Mouse (Mus musculus) v-Abl transformed pro-B cells (cell line): ENCODE results near the gene Urad.

Experiments
- in situ Hi-C, 2 experiments: fragments of 400-800 bp; cut with MboI; formaldehyde crosslinking; loops; one replicate each; pipeline ENCODE4 v1.15.1; 2025; ENCODE audit not compliant: unreplicated experiment in 2 of 2

The Urad gene

GRCm38 (mm10) chr5:147322183-147322582 is at the start of gene Urad:
Gene Urad, minus strand, starts transcription at chr5:147322440.
- in situ Hi-C loops, result loop anchor here (5.0 to 25.0 kb wide), 5 partner anchors 415 to 1135 kb away; partner anchors contain the start of genes 1700001J03Rik (in 2 of the 2) and Gm3415 (in 1 of the 2)

- in situ Hi-C loops, result no loop called here
Measured at GRCm38 (mm10) chr5:147370276-147370675, 48.0 kb upstream of the Urad start.

GRCm38 (mm10) chr5:147368221-147368620 is 46.0 kb upstream of the Urad start:
- in situ Hi-C loops, result loop anchor here (5.0 kb wide), 2 partner anchors 34 to 36 kb away; partner anchors contain the start of gene Flt3 (in 1 of the 2)

GRCm38 (mm10) chr5:147365995-147366765 is 43.9 kb upstream of the Urad start:
- in situ Hi-C loops, result loop anchor here (5.0 kb wide), 2 partner anchors 34 to 36 kb away; partner anchors contain the start of gene Flt3 (in 1 of the 2)

GRCm38 (mm10) chr5:147363054-147363453 is 40.8 kb upstream of the Urad start:
- in situ Hi-C loops, result loop anchor here in 1 of 2 experiments (5.0 kb wide), 1 partner anchor 36 kb away; no protein-coding TSS in a partner anchor

GRCm38 (mm10) chr5:147358481-147358880 is 36.2 kb upstream of the Urad start:
- in situ Hi-C loops, result no loop called here

GRCm38 (mm10) chr5:147357536-147357935 is 35.3 kb upstream of the Urad start:
- in situ Hi-C loops, result no loop called here

- in situ Hi-C loops, result no loop called here
Measured at GRCm38 (mm10) chr5:147356260-147357055, 34.2 kb upstream of the Urad start.

GRCm38 (mm10) chr5:147355788-147356187 is 33.5 kb upstream of the Urad start:
- in situ Hi-C loops, result no loop called here

- in situ Hi-C loops, result no loop called here
Measured at GRCm38 (mm10) chr5:147354985-147355384, 32.7 kb upstream of the Urad start.

GRCm38 (mm10) chr5:147354161-147354780 is 32.0 kb upstream of the Urad start:
- in situ Hi-C loops, result no loop called here

- in situ Hi-C loops, result no loop called here
Measured at GRCm38 (mm10) chr5:147351931-147352330, 29.7 kb upstream of the Urad start.

GRCm38 (mm10) chr5:147345981-147346380 is 23.7 kb upstream of the Urad start:
- in situ Hi-C loops, result loop anchor here in 1 of 2 experiments (10.0 kb wide), 1 partner anchor 1209 kb away; the partner anchor contains the start of gene Ubl3

- in situ Hi-C loops, result loop anchor here in 1 of 2 experiments (10.0 kb wide), 1 partner anchor 1211 kb away; the partner anchor contains the start of gene Ubl3
Measured at GRCm38 (mm10) chr5:147343904-147344303, 21.7 kb upstream of the Urad start.

- in situ Hi-C loops, result loop anchor here in 1 of 2 experiments (10.0 kb wide), 1 partner anchor 1212 kb away; the partner anchor contains the start of gene Ubl3
Measured at GRCm38 (mm10) chr5:147342901-147343300, 20.7 kb upstream of the Urad start.

GRCm38 (mm10) chr5:147340741-147341414 is 18.6 kb upstream of the Urad start:
- in situ Hi-C loops, result loop anchor here in 1 of 2 experiments (10.0 kb wide), 1 partner anchor 1214 kb away; the partner anchor contains the start of gene Ubl3

GRCm38 (mm10) chr5:147339560-147339959 is 17.3 kb upstream of the Urad start:
- in situ Hi-C loops, result loop anchor here (10.0 kb wide), 2 partner anchors 185 to 285 kb away; no protein-coding TSS in a partner anchor

GRCm38 (mm10) chr5:147338967-147339366 is 16.7 kb upstream of the Urad start:
- in situ Hi-C loops, result loop anchor here (10.0 kb wide), 2 partner anchors 186 to 284 kb away; no protein-coding TSS in a partner anchor

- in situ Hi-C loops, result loop anchor here (5.0 to 10.0 kb wide), 8 partner anchors 35 to 910 kb away; partner anchors contain the start of gene Flt3 (in 2 of the 2)
Measured at GRCm38 (mm10) chr5:147332711-147333110, 10.5 kb upstream of the Urad start.
